Mouse (Mus musculus): ENCODE measurements around the gene Slc15a2. TPM values are rescaled to one million over a fixed set of nuclear protein-coding genes. Genes with fewer than 3 reads are reported as not detected.

Slc15a2 gene
- polyA plus RNA-seq, 1 experiment from 2014 or later = 5.5 TPM

- DNase-seq (ENCODE audit: low spot score) (no peak), ATAC-seq (replicated peaks; ENCODE audit: low FRiP score, low TSS enrichment, low read depth) (no peak)
- Histone ChIP-seq H3K27ac (ENCODE audit: low read depth) (no peak overlapping the region), H3K9ac (ENCODE audit: low read length) (no peak overlapping the region), H3K9me3 (ENCODE audit: control insufficient read depth, low read length) (no peaks in the 10 kb centered on the region), H3K27me3 (replicated peaks; ENCODE audit: control insufficient read depth, insufficient read depth, low read length) (no peaks in the 10 kb centered on the region), H3K36me3 (ENCODE audit: control insufficient read depth, insufficient read depth, low read length) (no peaks in the 10 kb centered on the region), H3K4me3 (ENCODE audit: low read depth, low read length) (no peak overlapping the region), H3K4me2 (ENCODE audit: low read length) (no peak overlapping the region), H3K4me1 (replicated peaks; ENCODE audit: control insufficient read depth, insufficient read depth, low read length) (no peaks in the 10 kb centered on the region)
- WGBS = 72% methylated on average over 8 of the region's 8 CpGs
Observed at GRCm38 (mm10) chr16:36743580-36743979, 41.2 kb downstream of the Slc15a2 start.

- Histone ChIP-seq H3K4me2 (ENCODE audit: low read length) (no peak overlapping the region), H3K27ac (ENCODE audit: low read depth) (no peak overlapping the region), H3K27me3 (replicated peaks; ENCODE audit: control insufficient read depth, insufficient read depth, low read length) (no peaks in the 10 kb centered on the region), H3K4me3 (ENCODE audit: low read depth, low read length) (no peak overlapping the region), H3K9me3 (ENCODE audit: control insufficient read depth, low read length) (no peaks in the 10 kb centered on the region), H3K9ac (ENCODE audit: low read length) (no peak overlapping the region), H3K36me3 (ENCODE audit: control insufficient read depth, insufficient read depth, low read length) (no peaks in the 10 kb centered on the region), H3K4me1 (replicated peaks; ENCODE audit: control insufficient read depth, insufficient read depth, low read length) (no peaks in the 10 kb centered on the region)
- DNase-seq (ENCODE audit: low spot score) (no peak), ATAC-seq (replicated peaks; ENCODE audit: low FRiP score, low TSS enrichment, low read depth) (no peak)
- WGBS = 17% methylated on average over 4 of the region's 4 CpGs
Observed at GRCm38 (mm10) chr16:36739404-36739930, 45.3 kb downstream of the Slc15a2 start.

- H3K4me2 ChIP-seq (ENCODE audit: low read length) = no peak overlapping the region
- no peaks in the 10 kb centered on the region for H3K27me3 ChIP-seq (replicated peaks; ENCODE audit: control insufficient read depth, insufficient read depth, low read length)
- no peaks in the 10 kb centered on the region for H3K36me3 ChIP-seq (ENCODE audit: control insufficient read depth, insufficient read depth, low read length)
- H3K9me3 ChIP-seq (ENCODE audit: control insufficient read depth, low read length) = no peaks in the 10 kb centered on the region
- 80% methylated on average over 3 of the region's 3 CpGs for WGBS
- H3K4me1 ChIP-seq (replicated peaks; ENCODE audit: control insufficient read depth, insufficient read depth, low read length) = no peaks in the 10 kb centered on the region
- H3K4me3 ChIP-seq (ENCODE audit: low read depth, low read length) = no peak overlapping the region
- H3K27ac ChIP-seq (ENCODE audit: low read depth) = no peak overlapping the region
- DNase-seq (ENCODE audit: low spot score) = no peak
- H3K9ac ChIP-seq (ENCODE audit: low read length) = no peak overlapping the region
- no peak for ATAC-seq (replicated peaks; ENCODE audit: low FRiP score, low TSS enrichment, low read depth)
Observed at GRCm38 (mm10) chr16:36735421-36735820, 49.3 kb downstream of the Slc15a2 start.

GRCm38 (mm10) chr16:36733827-36734226 is 50.9 kb downstream of the Slc15a2 start:
- DNase-seq (ENCODE audit: low spot score) (no peak), ATAC-seq (replicated peaks; ENCODE audit: low FRiP score, low TSS enrichment, low read depth) (no peak)
- WGBS = 65% methylated on average over 1 of the region's 1 CpGs
- Histone ChIP-seq H3K4me2 (ENCODE audit: low read length) (no peak overlapping the region), H3K9ac (ENCODE audit: low read length) (no peak overlapping the region), H3K27me3 (replicated peaks; ENCODE audit: control insufficient read depth, insufficient read depth, low read length) (no peaks in the 10 kb centered on the region), H3K4me3 (ENCODE audit: low read depth, low read length) (no peak overlapping the region), H3K36me3 (ENCODE audit: control insufficient read depth, insufficient read depth, low read length) (no peaks in the 10 kb centered on the region), H3K27ac (ENCODE audit: low read depth) (no peak overlapping the region), H3K9me3 (ENCODE audit: control insufficient read depth, low read length) (no peaks in the 10 kb centered on the region), H3K4me1 (replicated peaks; ENCODE audit: control insufficient read depth, insufficient read depth, low read length) (no peaks in the 10 kb centered on the region)

- ATAC-seq (replicated peaks; ENCODE audit: low FRiP score, low TSS enrichment, low read depth) (no peak), DNase-seq (ENCODE audit: low spot score) (no peak)
- Histone ChIP-seq H3K4me1 (replicated peaks; ENCODE audit: control insufficient read depth, insufficient read depth, low read length) (no peaks in the 10 kb centered on the region), H3K4me2 (ENCODE audit: low read length) (no peak overlapping the region), H3K36me3 (ENCODE audit: control insufficient read depth, insufficient read depth, low read length) (no peaks in the 10 kb centered on the region), H3K27me3 (replicated peaks; ENCODE audit: control insufficient read depth, insufficient read depth, low read length) (no peaks in the 10 kb centered on the region), H3K4me3 (ENCODE audit: low read depth, low read length) (no peak overlapping the region), H3K9me3 (ENCODE audit: control insufficient read depth, low read length) (no peaks in the 10 kb centered on the region), H3K9ac (ENCODE audit: low read length) (no peak overlapping the region), H3K27ac (ENCODE audit: low read depth) (no peak overlapping the region)
Observed at GRCm38 (mm10) chr16:36732572-36732971, 52.2 kb downstream of the Slc15a2 start.

GRCm38 (mm10) chr16:36728959-36729358 is 55.8 kb downstream of the Slc15a2 start:
- H3K4me3 ChIP-seq (ENCODE audit: low read depth, low read length) = no peak overlapping the region
- DNase-seq (ENCODE audit: low spot score) (no peak), ATAC-seq (replicated peaks; ENCODE audit: low FRiP score, low TSS enrichment, low read depth) (no peak)
- 83% methylated on average over 2 of the region's 2 CpGs for WGBS
- H3K27ac ChIP-seq (ENCODE audit: low read depth) = no peak overlapping the region
- H3K4me2 ChIP-seq (ENCODE audit: low read length) = no peak overlapping the region
- H3K27me3 ChIP-seq (replicated peaks; ENCODE audit: control insufficient read depth, insufficient read depth, low read length) = no peaks in the 10 kb centered on the region
- no peaks in the 10 kb centered on the region for H3K36me3 ChIP-seq (ENCODE audit: control insufficient read depth, insufficient read depth, low read length)
- H3K9me3 ChIP-seq (ENCODE audit: control insufficient read depth, low read length) = no peaks in the 10 kb centered on the region
- no peak overlapping the region for H3K9ac ChIP-seq (ENCODE audit: low read length)
- H3K4me1 ChIP-seq (replicated peaks; ENCODE audit: control insufficient read depth, insufficient read depth, low read length) = no peaks in the 10 kb centered on the region

- H3K27ac ChIP-seq (ENCODE audit: low read depth) = no peak overlapping the region
- DNase-seq (ENCODE audit: low spot score) (no peak), ATAC-seq (replicated peaks; ENCODE audit: low FRiP score, low TSS enrichment, low read depth) (no peak)
- 71% methylated on average over 3 of the region's 3 CpGs for WGBS
- no peak overlapping the region for H3K9ac ChIP-seq (ENCODE audit: low read length)
- H3K4me3 ChIP-seq (ENCODE audit: low read depth, low read length) = no peak overlapping the region
- H3K4me1 ChIP-seq (replicated peaks; ENCODE audit: control insufficient read depth, insufficient read depth, low read length) = no peaks in the 10 kb centered on the region
- no peaks in the 10 kb centered on the region for H3K9me3 ChIP-seq (ENCODE audit: control insufficient read depth, low read length)
- H3K36me3 ChIP-seq (ENCODE audit: control insufficient read depth, insufficient read depth, low read length) = no peaks in the 10 kb centered on the region
- no peak overlapping the region for H3K4me2 ChIP-seq (ENCODE audit: low read length)
- H3K27me3 ChIP-seq (replicated peaks; ENCODE audit: control insufficient read depth, insufficient read depth, low read length) = no peaks in the 10 kb centered on the region
Observed at GRCm38 (mm10) chr16:36723880-36724443, 60.8 kb downstream of the Slc15a2 start.

GRCm38 (mm10) chr16:36722739-36723138 is 62.0 kb downstream of the Slc15a2 start:
- Histone ChIP-seq H3K4me3 (ENCODE audit: low read depth, low read length) (no peak overlapping the region), H3K27ac (ENCODE audit: low read depth) (no peak overlapping the region), H3K4me1 (replicated peaks; ENCODE audit: control insufficient read depth, insufficient read depth, low read length) (no peaks in the 10 kb centered on the region), H3K36me3 (ENCODE audit: control insufficient read depth, insufficient read depth, low read length) (no peaks in the 10 kb centered on the region), H3K9me3 (ENCODE audit: control insufficient read depth, low read length) (no peaks in the 10 kb centered on the region), H3K4me2 (ENCODE audit: low read length) (no peak overlapping the region), H3K27me3 (replicated peaks; ENCODE audit: control insufficient read depth, insufficient read depth, low read length) (no peaks in the 10 kb centered on the region), H3K9ac (ENCODE audit: low read length) (no peak overlapping the region)
- DNase-seq (ENCODE audit: low spot score) (no peak), ATAC-seq (replicated peaks; ENCODE audit: low FRiP score, low TSS enrichment, low read depth) (no peak)
- WGBS = 35% methylated on average over 4 of the region's 4 CpGs
